Mouse (Mus musculus) heart, adult 9 months (tissue): ENCODE results near the gene 5530401A14Rik.

Source experiments
- DNase-seq, 2 experiments: peaks; one replicate each; pipeline ENCODE4 v3.0.0; 2022; ENCODE audit warnings: low spot score in 2 of 2

Gene 5530401A14Rik

GRCm38 (mm10) chr11:81860250-81860972, at the start of gene 5530401A14Rik:
Gene 5530401A14Rik, plus strand, starts transcription at chr11:81860673.
- no peak for DNase-seq

- DNase-seq, result no peak
Observed at GRCm38 (mm10) chr11:81814816-81815215, 45.7 kb upstream of the 5530401A14Rik start.

GRCm38 (mm10) chr11:81816531-81816930, 43.9 kb upstream of the 5530401A14Rik start:
- DNase-seq, result no peak

GRCm38 (mm10) chr11:81832381-81832780, 28.1 kb upstream of the 5530401A14Rik start:
- DNase-seq, result no peak

GRCm38 (mm10) chr11:81838426-81838825, 22.0 kb upstream of the 5530401A14Rik start:
- no peak for DNase-seq

GRCm38 (mm10) chr11:81841001-81841400, 19.5 kb upstream of the 5530401A14Rik start:
- DNase-seq, result no peak

GRCm38 (mm10) chr11:81845010-81845685, 15.3 kb upstream of the 5530401A14Rik start:
- DNase-seq, result peak; percentile 7 to 11

GRCm38 (mm10) chr11:81845686-81846036, 14.8 kb upstream of the 5530401A14Rik start:
- no peak for DNase-seq

- no peak for DNase-seq
Observed at GRCm38 (mm10) chr11:81847773-81848490, 12.5 kb upstream of the 5530401A14Rik start.

GRCm38 (mm10) chr11:81865661-81866382, 5.3 kb downstream of the 5530401A14Rik start:
- DNase-seq, result no peak

- DNase-seq, result no peak
Observed at GRCm38 (mm10) chr11:81871506-81872213, 11.2 kb downstream of the 5530401A14Rik start.

- DNase-seq, result no peak
Observed at GRCm38 (mm10) chr11:81896511-81896910, 36.0 kb downstream of the 5530401A14Rik start.

GRCm38 (mm10) chr11:81897547-81898354, 37.3 kb downstream of the 5530401A14Rik start:
- no peak for DNase-seq

GRCm38 (mm10) chr11:81902318-81902717, 41.8 kb downstream of the 5530401A14Rik start:
- no peak for DNase-seq

- DNase-seq, result no peak
Observed at GRCm38 (mm10) chr11:81908760-81909159, 48.3 kb downstream of the 5530401A14Rik start.

- no peak for DNase-seq
Observed at GRCm38 (mm10) chr11:81909397-81909894, 49.0 kb downstream of the 5530401A14Rik start.

- DNase-seq, result no peak
Observed at GRCm38 (mm10) chr11:81913071-81913470, 52.6 kb downstream of the 5530401A14Rik start.

GRCm38 (mm10) chr11:81915501-81915900, 55.0 kb downstream of the 5530401A14Rik start:
- no peak for DNase-seq

- no peak for DNase-seq
Observed at GRCm38 (mm10) chr11:81923096-81923495, 62.6 kb downstream of the 5530401A14Rik start.

- no peak for DNase-seq
Observed at GRCm38 (mm10) chr11:81923626-81924025, 63.2 kb downstream of the 5530401A14Rik start.
